Mouse (Mus musculus) C2C12 (cell line): ENCODE data around the gene Gm6793. TPM values are rescaled to one million over a fixed set of nuclear protein-coding genes. Genes with fewer than 3 reads are reported as not detected.

Experiments used
- H3K27me3 ChIP-seq: one replicate; pipeline ENCODE4 v1.6.1; 2011; ENCODE audit not compliant: control insufficient read depth, insufficient read depth, insufficient read length
- H3K36me3 ChIP-seq: one replicate; pipeline ENCODE4 v1.6.1; 2011; ENCODE audit not compliant: control insufficient read depth, insufficient read depth
- H3K4me3 ChIP-seq: one replicate; pipeline ENCODE4 v1.5.1; 2011; ENCODE audit warnings: mild to moderate bottlenecking, control low read depth; ENCODE audit not compliant: poor library complexity, insufficient read depth, severe bottlenecking
- H3K79me2 ChIP-seq: one replicate; pipeline ENCODE4 v1.6.1; 2011; ENCODE audit not compliant: control insufficient read depth, insufficient read depth
- H3K79me3 ChIP-seq: one replicate; pipeline ENCODE4 v1.6.1; 2011; ENCODE audit warnings: low read depth, control low read depth
- H3ac ChIP-seq: one replicate; pipeline ENCODE3; 2011; ENCODE audit warnings: low read depth; ENCODE audit not compliant: control insufficient read depth, insufficient read length
- CEBPB ChIP-seq: IDR thresholded peaks from one replicate; pipeline ENCODE4 v1.6.1; 2011; ENCODE audit warnings: low read depth, mild to moderate bottlenecking, control low read depth, moderate library complexity
- CTCF ChIP-seq: IDR thresholded peaks from one replicate; pipeline ENCODE4 v1.5.1; 2011; ENCODE audit not compliant: control insufficient read depth, insufficient read depth, insufficient read length
- FOSL1 ChIP-seq: IDR thresholded peaks from one replicate; pipeline ENCODE4 v1.8.0; 2011; ENCODE audit warnings: mild to moderate bottlenecking, low read length; ENCODE audit not compliant: poor library complexity, insufficient read depth, severe bottlenecking
- MAX ChIP-seq: IDR thresholded peaks from one replicate; pipeline ENCODE4 v1.6.1; 2011; ENCODE audit warnings: mild to moderate bottlenecking, control low read depth
- MYOD1 ChIP-seq: IDR thresholded peaks from one replicate; pipeline ENCODE4 v1.6.1; 2011; ENCODE audit warnings: low read depth; ENCODE audit not compliant: control insufficient read depth, insufficient read length
- MYOG ChIP-seq: IDR thresholded peaks from one replicate; pipeline ENCODE4 v1.6.1; 2011; ENCODE audit not compliant: control insufficient read depth, insufficient read length; ENCODE audit errors: extremely low read depth
- USF1 ChIP-seq: IDR thresholded peaks from one replicate; pipeline ENCODE4 v1.6.1; 2011; ENCODE audit warnings: low read depth, mild to moderate bottlenecking, control low read depth, moderate library complexity
- polyA plus RNA-seq: library from polyadenylated mRNA; unstranded; fragments of >200 nt; fragmentation: generic; extraction: Trizol; gene quantifications from one replicate; pipeline ENCODE4 v1.2.1, GENCODE M21; 2012; ENCODE audit warnings: missing spikeins

The Gm6793 gene
- polyA plus RNA-seq, 1 experiment = 0.23 TPM

DNA sequence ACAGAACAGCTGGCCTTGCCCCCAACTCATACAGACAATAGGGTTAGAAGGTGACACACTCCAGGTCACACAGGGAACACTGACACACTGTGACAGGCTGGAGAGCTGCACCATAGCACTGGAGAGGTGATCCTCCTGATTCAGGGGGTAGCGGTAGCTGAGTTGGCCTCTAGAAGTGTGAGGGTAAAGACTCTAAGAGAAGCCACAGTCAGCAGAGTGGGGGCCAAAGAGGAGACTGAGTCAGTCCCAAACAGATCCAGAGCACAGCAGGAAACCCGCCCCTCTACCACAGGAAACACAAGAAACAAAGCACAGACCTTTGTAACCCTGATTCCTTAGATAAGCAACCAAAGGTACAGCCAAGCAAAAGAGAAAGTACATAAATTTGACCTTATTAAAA is 38.5 kb downstream of the Gm6793 start:
- TF ChIP-seq USF1 = no peak
- TF ChIP-seq MYOG = no peak
- TF ChIP-seq CEBPB = no peak
- no peak for TF ChIP-seq CTCF
- no peak for TF ChIP-seq MYOD1
- no peak for TF ChIP-seq MAX
- no peak for TF ChIP-seq FOSL1
- Histone ChIP-seq H3K36me3 (peaks cover 31% of the 10 kb centered on the region), H3K27me3 (no peaks in the 10 kb centered on the region)

DNA sequence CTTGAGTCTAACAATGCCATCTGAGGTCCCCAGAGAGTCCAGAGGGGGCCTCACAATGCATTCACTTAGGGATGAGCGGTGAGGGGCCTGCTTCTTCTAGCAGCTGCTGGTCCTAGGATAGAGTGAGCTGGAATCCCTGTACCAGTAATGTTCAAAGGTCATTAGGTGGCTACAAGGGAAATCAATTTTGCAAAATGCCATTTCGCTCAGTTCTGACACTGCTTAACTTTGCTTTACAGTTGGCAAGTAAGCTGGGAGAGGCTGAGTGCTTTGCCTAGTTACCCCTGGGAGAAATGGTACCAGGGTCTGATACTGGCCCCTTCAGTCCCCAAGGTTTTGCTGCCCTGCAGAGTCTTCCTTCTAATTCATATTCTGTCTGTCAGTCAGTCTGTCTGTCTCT is 39.1 kb downstream of the Gm6793 start:
- H3K27me3 ChIP-seq = no peaks in the 10 kb centered on the region
- no peak overlapping the region for H3K4me3 ChIP-seq
- no peak overlapping the region for H3ac ChIP-seq
- no peak for TF ChIP-seq CEBPB
- TF ChIP-seq USF1 = no peak
- TF ChIP-seq FOSL1 = no peak
- TF ChIP-seq MAX = no peak
- no peak for TF ChIP-seq CTCF
- no peak for TF ChIP-seq MYOG
- TF ChIP-seq MYOD1 = no peak
- H3K79me2 ChIP-seq = no peaks in the 10 kb centered on the region
- H3K79me3 ChIP-seq = no peaks in the 10 kb centered on the region
- peaks cover 31% of the 10 kb centered on the region for H3K36me3 ChIP-seq

More for the DNA sequence above, 38.5 kb downstream of the Gm6793 start:
- H3ac ChIP-seq = no peak overlapping the region
- no peaks in the 10 kb centered on the region for H3K79me3 ChIP-seq
- H3K4me3 ChIP-seq = no peak overlapping the region
- H3K79me2 ChIP-seq = no peaks in the 10 kb centered on the region

DNA sequence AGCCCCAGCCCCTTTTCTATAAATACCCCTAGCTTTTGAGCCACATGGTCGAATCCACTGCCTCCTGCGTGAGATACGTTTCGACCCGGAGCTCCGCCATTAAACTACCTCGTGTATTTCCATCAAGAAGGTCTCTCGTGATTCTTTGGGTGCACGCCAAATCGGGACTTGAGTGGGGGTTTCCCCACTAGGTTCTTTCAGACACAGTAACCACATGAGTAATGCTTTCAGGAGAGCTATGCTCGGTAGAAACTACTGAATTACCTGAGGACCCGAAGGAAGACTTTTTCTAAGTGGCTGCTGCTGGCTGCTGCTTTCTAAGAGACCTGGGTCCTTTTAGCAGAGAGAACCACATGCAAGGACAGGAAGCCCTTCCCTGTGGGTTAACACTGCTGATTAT is 40.7 kb downstream of the Gm6793 start:
- no peaks in the 10 kb centered on the region for H3K27me3 ChIP-seq
- no peaks in the 10 kb centered on the region for H3K79me2 ChIP-seq
- no peak overlapping the region for H3ac ChIP-seq
- no peak overlapping the region for H3K4me3 ChIP-seq
- no peak for TF ChIP-seq CEBPB
- TF ChIP-seq MAX = no peak
- no peak for TF ChIP-seq MYOD1
- TF ChIP-seq CTCF = no peak
- TF ChIP-seq FOSL1 = no peak
- TF ChIP-seq MYOG = no peak
- no peak for TF ChIP-seq USF1
- H3K36me3 ChIP-seq = peaks cover 19% of the 10 kb centered on the region
- H3K79me3 ChIP-seq = no peaks in the 10 kb centered on the region

DNA sequence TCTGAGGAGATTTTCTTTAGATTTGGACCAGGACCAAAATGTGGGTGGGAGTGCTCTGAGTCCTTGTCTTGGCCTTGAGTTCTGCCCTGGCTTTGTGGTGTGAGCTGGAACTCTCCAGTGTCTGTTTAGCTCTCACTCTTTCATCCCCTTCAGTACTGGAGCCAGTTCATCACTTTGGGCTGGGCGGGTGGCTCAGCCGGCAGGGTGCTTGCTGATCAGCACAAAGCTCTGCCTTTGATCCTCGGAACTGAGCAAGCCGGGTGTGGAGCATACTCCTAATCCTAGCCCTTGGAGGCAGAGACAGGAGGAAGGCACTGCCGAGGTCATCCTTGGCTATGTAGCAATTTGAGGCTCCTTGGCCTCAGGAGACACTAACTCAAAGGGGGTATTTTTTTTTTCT is 45.8 kb downstream of the Gm6793 start:
- H3K79me3 ChIP-seq = no peaks in the 10 kb centered on the region
- no peaks in the 10 kb centered on the region for H3K79me2 ChIP-seq
- H3ac ChIP-seq = no peak overlapping the region
- peaks cover 6% of the 10 kb centered on the region for H3K36me3 ChIP-seq
- TF ChIP-seq CTCF = no peak
- TF ChIP-seq USF1 = no peak
- no peak for TF ChIP-seq MYOD1
- no peak for TF ChIP-seq MYOG
- TF ChIP-seq FOSL1 = no peak
- TF ChIP-seq CEBPB = no peak
- TF ChIP-seq MAX = no peak
- H3K4me3 ChIP-seq = no peak overlapping the region
- H3K27me3 ChIP-seq = no peaks in the 10 kb centered on the region

DNA sequence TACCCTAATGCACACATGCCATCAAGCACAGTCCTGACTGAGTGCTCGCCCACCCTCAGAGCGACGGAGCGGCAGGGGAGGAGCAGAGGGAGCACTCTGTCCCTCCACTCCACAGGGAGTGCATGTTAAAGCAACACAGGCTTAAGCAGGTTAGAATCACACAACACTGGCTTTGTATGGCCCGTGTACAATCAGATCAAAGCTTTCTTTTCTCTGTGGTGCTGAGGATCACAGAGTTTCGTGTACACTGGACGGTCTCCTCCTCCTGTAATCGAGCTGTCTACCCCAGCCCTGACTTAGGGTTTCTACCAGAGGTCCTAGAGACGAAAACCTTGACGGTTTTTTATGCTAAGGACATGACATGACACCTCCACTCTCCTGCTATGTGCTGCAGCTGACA is 46.3 kb downstream of the Gm6793 start:
- Histone ChIP-seq H3ac (no peak overlapping the region), H3K4me3 (no peak overlapping the region), H3K36me3 (peaks cover 6% of the 10 kb centered on the region), H3K79me2 (no peaks in the 10 kb centered on the region), H3K79me3 (no peaks in the 10 kb centered on the region), H3K27me3 (no peaks in the 10 kb centered on the region)
- TF ChIP-seq MYOD1 = no peak
- no peak for TF ChIP-seq MAX
- TF ChIP-seq MYOG = no peak
- no peak for TF ChIP-seq USF1
- TF ChIP-seq FOSL1 = no peak
- no peak for TF ChIP-seq CTCF
- no peak for TF ChIP-seq CEBPB

DNA sequence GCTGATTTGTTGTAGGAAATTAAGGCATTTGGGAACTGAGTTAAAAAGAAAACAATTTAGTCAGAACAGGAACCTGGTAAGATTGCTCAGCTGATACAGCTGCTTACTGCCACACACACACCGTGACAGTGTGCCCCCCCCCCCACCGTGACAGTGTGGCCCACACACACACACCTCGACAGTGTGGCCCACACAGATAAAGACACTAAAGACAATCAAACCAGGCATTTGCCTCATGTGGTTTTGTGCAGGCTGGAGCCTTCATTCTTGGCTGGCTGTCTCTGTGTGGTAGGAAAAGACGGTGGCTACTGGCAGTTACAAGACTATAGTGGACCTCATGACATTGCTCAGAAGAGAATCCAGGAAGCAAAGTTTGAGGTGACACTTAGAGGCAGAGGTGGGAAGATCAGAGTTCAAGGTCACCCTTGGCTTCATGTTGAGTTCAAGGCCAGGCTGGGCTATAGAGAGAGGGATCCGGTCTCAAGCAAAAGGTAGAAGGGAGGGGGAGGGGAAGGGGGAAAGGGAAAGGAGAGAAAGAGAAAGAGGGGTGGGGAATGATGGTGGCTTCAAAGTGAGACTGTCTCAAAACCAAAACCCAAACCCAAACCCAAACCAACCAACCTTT is 47.5 kb downstream of the Gm6793 start:
- Histone ChIP-seq H3K4me3 (no peak overlapping the region), H3K79me3 (no peaks in the 10 kb centered on the region), H3K36me3 (peaks cover 6% of the 10 kb centered on the region), H3ac (no peak overlapping the region), H3K27me3 (no peaks in the 10 kb centered on the region), H3K79me2 (no peaks in the 10 kb centered on the region)
- no peak for TF ChIP-seq MYOG
- TF ChIP-seq MAX = no peak
- no peak for TF ChIP-seq MYOD1
- no peak for TF ChIP-seq FOSL1
- no peak for TF ChIP-seq CEBPB
- no peak for TF ChIP-seq CTCF
- no peak for TF ChIP-seq USF1
